Mouse (Mus musculus): ENCODE measurements around the gene Nmral1. TPM values are rescaled to one million over a fixed set of nuclear protein-coding genes. Genes with fewer than 3 reads are reported as not detected.

Nmral1 gene
- polyA plus RNA-seq, 1 experiment from 2014 or later, result 80.9 TPM

GRCm38 (mm10) chr16:4725780-4726527, 6.8 kb upstream of the Nmral1 start, which contains the start of gene Hmox2:
Gene Hmox2 (plus strand): TSS chr16:4726361.
- Histone ChIP-seq H3K9me3 (ENCODE audit: control insufficient read depth, low read length) (no peaks in the 10 kb centered on the region), H3K27me3 (ENCODE audit: control insufficient read depth, insufficient read depth, low read length) (no peaks in the 10 kb centered on the region), H3K4me3 (replicated peaks; ENCODE audit: low read depth, low read length) (peak within 1 kb of the TSS; percentile 90), H3K9ac (replicated peaks; ENCODE audit: low read length) (peak within 1 kb of the TSS; percentile 91), H3K27ac (replicated peaks; ENCODE audit: low read depth, low read length) (peak within 1 kb of the TSS; percentile 79), H3K4me1 (ENCODE audit: control insufficient read depth, insufficient read depth, low read length) (peaks cover 14% of the 10 kb centered on the region), H3K36me3 (ENCODE audit: control insufficient read depth, insufficient read depth, low read length) (no peaks in the 10 kb centered on the region), H3K4me2 (ENCODE audit: low read length) (peak within 1 kb of the TSS; percentile 85)
- ATAC-seq (ENCODE audit: low FRiP score, low TSS enrichment) (peak; percentile 92), DNase-seq (peak; percentile 97)
- 5% methylated on average over 35 of the region's 35 CpGs for WGBS

GRCm38 (mm10) chr16:4725266-4725665, 6.1 kb upstream of the Nmral1 start:
- WGBS, result 79% methylated on average over 4 of the region's 4 CpGs

GRCm38 (mm10) chr16:4722915-4723209, 3.7 kb upstream of the Nmral1 start:
- no peaks in the 10 kb centered on the region for H3K9me3 ChIP-seq (ENCODE audit: control insufficient read depth, low read length)
- no peak overlapping the region for H3K4me3 ChIP-seq (replicated peaks; ENCODE audit: low read depth, low read length)
- no peak for DNase-seq
- H3K9ac ChIP-seq (replicated peaks; ENCODE audit: low read length), result no peak overlapping the region
- no peaks in the 10 kb centered on the region for H3K36me3 ChIP-seq (ENCODE audit: control insufficient read depth, insufficient read depth, low read length)
- 69% methylated on average over 3 of the region's 3 CpGs for WGBS
- ATAC-seq (ENCODE audit: low FRiP score, low TSS enrichment), result no peak
- H3K4me1 ChIP-seq (ENCODE audit: control insufficient read depth, insufficient read depth, low read length), result peaks cover 18% of the 10 kb centered on the region
- H3K4me2 ChIP-seq (ENCODE audit: low read length), result no peak overlapping the region
- no peaks in the 10 kb centered on the region for H3K27me3 ChIP-seq (ENCODE audit: control insufficient read depth, insufficient read depth, low read length)
- no peak overlapping the region for H3K27ac ChIP-seq (replicated peaks; ENCODE audit: low read depth, low read length)

More at GRCm38 (mm10) chr16:4725266-4725665, 6.1 kb upstream of the Nmral1 start:
- no peaks in the 10 kb centered on the region for H3K9me3 ChIP-seq (ENCODE audit: control insufficient read depth, low read length)
- H3K4me3 ChIP-seq (replicated peaks; ENCODE audit: low read depth, low read length), result no peak overlapping the region
- H3K27me3 ChIP-seq (ENCODE audit: control insufficient read depth, insufficient read depth, low read length), result no peaks in the 10 kb centered on the region
- no peak overlapping the region for H3K4me2 ChIP-seq (ENCODE audit: low read length)
- H3K9ac ChIP-seq (replicated peaks; ENCODE audit: low read length), result no peak overlapping the region
- H3K4me1 ChIP-seq (ENCODE audit: control insufficient read depth, insufficient read depth, low read length), result peaks cover 14% of the 10 kb centered on the region
- no peak overlapping the region for H3K27ac ChIP-seq (replicated peaks; ENCODE audit: low read depth, low read length)
- ATAC-seq (ENCODE audit: low FRiP score, low TSS enrichment) (no peak), DNase-seq (no peak)
- H3K36me3 ChIP-seq (ENCODE audit: control insufficient read depth, insufficient read depth, low read length), result no peaks in the 10 kb centered on the region

- Histone ChIP-seq H3K9ac (replicated peaks; ENCODE audit: low read length) (no peak overlapping the region), H3K27ac (replicated peaks; ENCODE audit: low read depth, low read length) (no peak overlapping the region), H3K4me3 (replicated peaks; ENCODE audit: low read depth, low read length) (no peak overlapping the region), H3K9me3 (ENCODE audit: control insufficient read depth, low read length) (no peaks in the 10 kb centered on the region), H3K4me2 (ENCODE audit: low read length) (no peak overlapping the region), H3K4me1 (ENCODE audit: control insufficient read depth, insufficient read depth, low read length) (peaks cover 16% of the 10 kb centered on the region), H3K36me3 (ENCODE audit: control insufficient read depth, insufficient read depth, low read length) (no peaks in the 10 kb centered on the region), H3K27me3 (ENCODE audit: control insufficient read depth, insufficient read depth, low read length) (no peaks in the 10 kb centered on the region)
- 82% methylated on average over 7 of the region's 7 CpGs for WGBS
- ATAC-seq (ENCODE audit: low FRiP score, low TSS enrichment) (no peak), DNase-seq (no peak)
Measured at GRCm38 (mm10) chr16:4722128-4722914, 3.2 kb upstream of the Nmral1 start.

- H3K27ac ChIP-seq (replicated peaks; ENCODE audit: low read depth, low read length), result no peak overlapping the region
- no peaks in the 10 kb centered on the region for H3K27me3 ChIP-seq (ENCODE audit: control insufficient read depth, insufficient read depth, low read length)
- 70% methylated on average over 3 of the region's 3 CpGs for WGBS
- peak overlapping the region; percentile 66 for H3K4me3 ChIP-seq (replicated peaks; ENCODE audit: low read depth, low read length)
- H3K9ac ChIP-seq (replicated peaks; ENCODE audit: low read length), result no peak overlapping the region; the same call in 1 of the 2 replicates
- peak overlapping the region; percentile 65 for H3K4me2 ChIP-seq (ENCODE audit: low read length)
- peaks cover 10% of the 10 kb centered on the region for H3K4me1 ChIP-seq (ENCODE audit: control insufficient read depth, insufficient read depth, low read length)
- DNase-seq (no peak), ATAC-seq (ENCODE audit: low FRiP score, low TSS enrichment) (no peak)
- no peaks in the 10 kb centered on the region for H3K9me3 ChIP-seq (ENCODE audit: control insufficient read depth, low read length)
- H3K36me3 ChIP-seq (ENCODE audit: control insufficient read depth, insufficient read depth, low read length), result peaks cover 31% of the 10 kb centered on the region
Measured at GRCm38 (mm10) chr16:4717866-4718265, 1.3 kb downstream of the Nmral1 start.

GRCm38 (mm10) chr16:4713861-4714710, 5.1 kb downstream of the Nmral1 start:
- peaks cover 7% of the 10 kb centered on the region; the same call in 1 of the 2 replicates for H3K4me1 ChIP-seq (ENCODE audit: control insufficient read depth, insufficient read depth, low read length)
- no peak overlapping the region for H3K9ac ChIP-seq (replicated peaks; ENCODE audit: low read length)
- no peaks in the 10 kb centered on the region for H3K27me3 ChIP-seq (ENCODE audit: control insufficient read depth, insufficient read depth, low read length)
- no peaks in the 10 kb centered on the region for H3K9me3 ChIP-seq (ENCODE audit: control insufficient read depth, low read length)
- WGBS, result 92% methylated on average over 17 of the region's 17 CpGs
- no peak overlapping the region for H3K4me2 ChIP-seq (ENCODE audit: low read length)
- H3K36me3 ChIP-seq (ENCODE audit: control insufficient read depth, insufficient read depth, low read length), result peaks cover 54% of the 10 kb centered on the region
- DNase-seq (no peak), ATAC-seq (ENCODE audit: low FRiP score, low TSS enrichment) (no peak)
- no peak overlapping the region for H3K4me3 ChIP-seq (replicated peaks; ENCODE audit: low read depth, low read length)
- no peak overlapping the region for H3K27ac ChIP-seq (replicated peaks; ENCODE audit: low read depth, low read length)

GRCm38 (mm10) chr16:4711173-4711572, 8.0 kb downstream of the Nmral1 start:
- ATAC-seq (ENCODE audit: low FRiP score, low TSS enrichment), result no peak
- H3K27me3 ChIP-seq (ENCODE audit: control insufficient read depth, insufficient read depth, low read length), result no peaks in the 10 kb centered on the region
- H3K4me3 ChIP-seq (replicated peaks; ENCODE audit: low read depth, low read length), result no peak overlapping the region
- no peak for DNase-seq
- no peak overlapping the region for H3K27ac ChIP-seq (replicated peaks; ENCODE audit: low read depth, low read length)
- H3K9ac ChIP-seq (replicated peaks; ENCODE audit: low read length), result no peak overlapping the region
- WGBS, result 96% methylated on average over 4 of the region's 4 CpGs
- H3K4me2 ChIP-seq (ENCODE audit: low read length), result no peak overlapping the region
- peaks cover 82% of the 10 kb centered on the region for H3K36me3 ChIP-seq (ENCODE audit: control insufficient read depth, insufficient read depth, low read length)
- no peaks in the 10 kb centered on the region for H3K9me3 ChIP-seq (ENCODE audit: control insufficient read depth, low read length)
- H3K4me1 ChIP-seq (ENCODE audit: control insufficient read depth, insufficient read depth, low read length), result no peaks in the 10 kb centered on the region

GRCm38 (mm10) chr16:4705541-4705940, 13.6 kb downstream of the Nmral1 start:
- Histone ChIP-seq H3K27ac (replicated peaks; ENCODE audit: low read depth, low read length) (no peak overlapping the region), H3K4me1 (ENCODE audit: control insufficient read depth, insufficient read depth, low read length) (no peaks in the 10 kb centered on the region), H3K9me3 (ENCODE audit: control insufficient read depth, low read length) (no peaks in the 10 kb centered on the region), H3K27me3 (ENCODE audit: control insufficient read depth, insufficient read depth, low read length) (no peaks in the 10 kb centered on the region), H3K9ac (replicated peaks; ENCODE audit: low read length) (no peak overlapping the region), H3K36me3 (ENCODE audit: control insufficient read depth, insufficient read depth, low read length) (peaks cover 83% of the 10 kb centered on the region), H3K4me3 (replicated peaks; ENCODE audit: low read depth, low read length) (no peak overlapping the region), H3K4me2 (ENCODE audit: low read length) (no peak overlapping the region)
- ATAC-seq (ENCODE audit: low FRiP score, low TSS enrichment) (no peak), DNase-seq (no peak)
- 76% methylated on average over 4 of the region's 4 CpGs for WGBS

Measured in midbrain, embryonic 14.5 days (tissue).